Mouse (Mus musculus): ENCODE measurements at regions not wholly inside any gene's neighbourhood (a gene's known extent, or its start where the extent isn't known, plus 50 kb on each side); places are given as distances from the start of the nearest gene placed in this dataset.

DNA sequence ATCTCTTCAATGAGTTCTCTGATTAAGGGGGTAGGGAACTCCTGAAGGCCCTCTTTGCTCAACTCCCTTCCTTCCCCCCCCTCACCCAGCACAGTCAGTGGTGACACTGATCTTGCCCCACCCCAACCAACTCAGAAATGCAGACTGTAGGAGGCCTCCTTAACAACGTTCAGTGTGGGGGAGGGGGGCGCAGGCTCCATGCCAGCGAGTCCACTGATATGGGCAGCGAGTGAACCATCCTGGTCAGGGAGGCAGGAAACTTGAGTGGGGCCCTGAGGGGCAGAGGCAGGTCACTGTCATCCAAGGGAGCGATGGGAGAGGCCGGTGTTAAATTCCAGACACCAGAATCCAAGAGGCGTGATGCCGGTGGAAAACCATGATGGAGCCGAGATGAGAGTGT lies 70.5 kb upstream of the Calm2 start:
- no peak overlapping the region for H3K27ac ChIP-seq (replicated peaks)
- WGBS, result 55% methylated on average over 9 of the region's 9 CpGs
- H3K27me3 ChIP-seq (ENCODE audit: control insufficient read depth, insufficient read depth, low read length), result no peaks in the 10 kb centered on the region
- H3K4me2 ChIP-seq (replicated peaks; ENCODE audit: low read depth), result no peak overlapping the region
- no peaks in the 10 kb centered on the region for H3K9me3 ChIP-seq (ENCODE audit: control insufficient read depth, low read length)
- H3K4me3 ChIP-seq (ENCODE audit: low read depth, low read length), result no peak overlapping the region
- no peaks in the 10 kb centered on the region; the same call in 1 of the 2 replicates for H3K4me1 ChIP-seq (replicated peaks; ENCODE audit: control insufficient read depth, insufficient read depth)
- DNase-seq (ENCODE audit: low spot score) (no peak), ATAC-seq (ENCODE audit: low FRiP score, low TSS enrichment) (no peak)
- H3K9ac ChIP-seq (ENCODE audit: low read length), result no peak overlapping the region
- TF ChIP-seq CTCF (IDR thresholded peaks at IDR 0.05; ENCODE audit: low read depth), result no peak
- no peak for TF ChIP-seq EP300 (optimal IDR thresholded peaks at IDR 0.05)
- H3K36me3 ChIP-seq (ENCODE audit: control insufficient read depth, insufficient read depth, low read length), result no peaks in the 10 kb centered on the region

DNA sequence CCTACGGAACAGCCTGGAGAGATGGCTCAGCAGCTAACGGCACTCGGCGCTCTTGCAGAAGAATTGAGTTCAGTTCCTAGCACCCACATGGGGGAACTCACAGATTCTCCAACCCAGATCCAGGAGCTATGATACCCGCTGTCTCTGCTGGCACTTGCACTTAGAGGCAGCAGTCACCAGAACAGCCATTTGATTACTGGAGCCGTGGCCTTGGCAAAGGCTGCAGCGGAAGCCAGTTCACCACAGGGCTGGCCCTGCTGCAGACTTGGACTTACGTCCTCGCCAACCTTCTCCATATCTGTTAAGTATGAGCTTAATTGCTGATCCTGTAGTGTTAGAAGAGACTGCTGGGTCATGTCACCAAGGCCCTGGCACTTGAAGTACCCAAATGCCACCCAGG lies 72.7 kb upstream of the Calm2 start:
- Histone ChIP-seq H3K4me3 (ENCODE audit: low read depth, low read length) (no peak overlapping the region), H3K27ac (replicated peaks) (no peak overlapping the region), H3K9ac (ENCODE audit: low read length) (no peak overlapping the region), H3K4me1 (replicated peaks; ENCODE audit: control insufficient read depth, insufficient read depth) (peaks cover 4% of the 10 kb centered on the region; the same call in 1 of the 2 replicates), H3K27me3 (ENCODE audit: control insufficient read depth, insufficient read depth, low read length) (no peaks in the 10 kb centered on the region), H3K4me2 (replicated peaks; ENCODE audit: low read depth) (no peak overlapping the region), H3K9me3 (ENCODE audit: control insufficient read depth, low read length) (no peaks in the 10 kb centered on the region), H3K36me3 (ENCODE audit: control insufficient read depth, insufficient read depth, low read length) (no peaks in the 10 kb centered on the region)
- 89% methylated on average over 9 of the region's 9 CpGs for WGBS
- no peak for TF ChIP-seq EP300 (optimal IDR thresholded peaks at IDR 0.05)
- TF ChIP-seq CTCF (IDR thresholded peaks at IDR 0.05; ENCODE audit: low read depth), result no peak
- ATAC-seq (ENCODE audit: low FRiP score, low TSS enrichment) (no peak), DNase-seq (ENCODE audit: low spot score) (no peak)

DNA sequence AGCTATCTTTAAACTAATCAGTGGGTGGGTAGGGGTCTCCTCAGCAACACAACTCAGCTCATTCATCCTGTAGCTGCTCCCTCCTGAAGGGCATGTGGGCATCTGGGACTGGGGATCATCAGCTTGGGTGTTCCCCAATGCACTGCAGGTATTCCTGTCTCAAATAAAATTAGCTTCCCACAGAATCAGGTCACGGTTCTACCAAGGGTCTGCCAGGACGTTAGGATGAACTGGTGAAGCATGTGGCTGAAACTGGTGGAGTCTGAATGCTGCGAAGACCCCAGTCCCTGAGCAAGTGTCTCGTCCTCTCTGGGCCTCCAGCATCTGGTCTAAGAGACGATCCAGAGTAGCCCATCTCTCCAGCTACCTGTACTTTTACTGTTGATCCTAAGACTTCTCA lies 74.1 kb upstream of the Calm2 start:
- Histone ChIP-seq H3K36me3 (ENCODE audit: control insufficient read depth, insufficient read depth, low read length) (no peaks in the 10 kb centered on the region), H3K4me1 (replicated peaks; ENCODE audit: control insufficient read depth, insufficient read depth) (peaks cover 4% of the 10 kb centered on the region; the same call in 1 of the 2 replicates), H3K9ac (ENCODE audit: low read length) (no peak overlapping the region), H3K27me3 (ENCODE audit: control insufficient read depth, insufficient read depth, low read length) (no peaks in the 10 kb centered on the region), H3K4me3 (ENCODE audit: low read depth, low read length) (no peak overlapping the region), H3K9me3 (ENCODE audit: control insufficient read depth, low read length) (no peaks in the 10 kb centered on the region), H3K4me2 (replicated peaks; ENCODE audit: low read depth) (no peak overlapping the region), H3K27ac (replicated peaks) (no peak overlapping the region)
- DNase-seq (ENCODE audit: low spot score) (no peak), ATAC-seq (ENCODE audit: low FRiP score, low TSS enrichment) (no peak)
- 86% methylated on average over 5 of the region's 5 CpGs for WGBS
- no peak for TF ChIP-seq CTCF (IDR thresholded peaks at IDR 0.05; ENCODE audit: low read depth)
- no peak for TF ChIP-seq EP300 (optimal IDR thresholded peaks at IDR 0.05)

DNA sequence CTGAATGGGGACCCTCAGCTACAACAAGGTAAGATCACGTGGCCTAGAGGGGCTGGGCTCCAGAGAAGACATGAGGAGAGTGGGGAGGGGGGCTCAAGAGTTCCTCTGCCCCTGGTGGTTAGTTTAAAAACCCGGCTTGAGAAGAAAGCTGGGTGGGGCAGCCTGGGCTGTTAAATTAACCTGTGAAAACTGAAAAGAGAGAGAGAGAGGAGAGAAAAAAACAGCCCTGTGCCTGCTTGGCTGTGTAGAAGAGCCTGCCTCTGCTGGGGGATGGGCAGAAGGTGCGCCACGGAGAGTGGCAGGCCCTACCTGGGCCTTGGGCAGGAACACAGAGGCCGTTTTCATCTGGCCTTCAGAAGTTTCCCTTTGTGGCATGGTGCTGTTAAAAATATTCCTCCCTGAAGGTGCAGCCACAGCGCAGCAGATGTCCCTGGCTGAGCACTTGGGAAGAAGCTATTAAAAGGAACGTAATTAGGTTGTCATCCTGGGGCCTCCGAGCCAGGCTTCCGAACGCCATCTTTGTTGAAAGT lies 75.0 kb upstream of the Calm2 start:
- Histone ChIP-seq H3K36me3 (ENCODE audit: control insufficient read depth, insufficient read depth, low read length) (no peaks in the 10 kb centered on the region), H3K4me1 (replicated peaks; ENCODE audit: control insufficient read depth, insufficient read depth) (peaks cover 4% of the 10 kb centered on the region; the same call in 1 of the 2 replicates), H3K4me2 (replicated peaks; ENCODE audit: low read depth) (no peak overlapping the region), H3K4me3 (ENCODE audit: low read depth, low read length) (no peak overlapping the region), H3K27ac (replicated peaks) (no peak overlapping the region), H3K9ac (ENCODE audit: low read length) (peak overlapping the region; percentile 13; the same call in 1 of the 2 replicates), H3K9me3 (ENCODE audit: control insufficient read depth, low read length) (no peaks in the 10 kb centered on the region), H3K27me3 (ENCODE audit: control insufficient read depth, insufficient read depth, low read length) (no peaks in the 10 kb centered on the region)
- TF ChIP-seq EP300 (optimal IDR thresholded peaks at IDR 0.05) (no peak), CTCF (IDR thresholded peaks at IDR 0.05; ENCODE audit: low read depth) (no peak)
- peak; percentile 41; the same call in 1 of the 2 replicates for ATAC-seq (ENCODE audit: low FRiP score, low TSS enrichment)
- 38% methylated on average over 10 of the region's 10 CpGs for WGBS
- DNase-seq (ENCODE audit: low spot score), result peak; percentile 67

DNA sequence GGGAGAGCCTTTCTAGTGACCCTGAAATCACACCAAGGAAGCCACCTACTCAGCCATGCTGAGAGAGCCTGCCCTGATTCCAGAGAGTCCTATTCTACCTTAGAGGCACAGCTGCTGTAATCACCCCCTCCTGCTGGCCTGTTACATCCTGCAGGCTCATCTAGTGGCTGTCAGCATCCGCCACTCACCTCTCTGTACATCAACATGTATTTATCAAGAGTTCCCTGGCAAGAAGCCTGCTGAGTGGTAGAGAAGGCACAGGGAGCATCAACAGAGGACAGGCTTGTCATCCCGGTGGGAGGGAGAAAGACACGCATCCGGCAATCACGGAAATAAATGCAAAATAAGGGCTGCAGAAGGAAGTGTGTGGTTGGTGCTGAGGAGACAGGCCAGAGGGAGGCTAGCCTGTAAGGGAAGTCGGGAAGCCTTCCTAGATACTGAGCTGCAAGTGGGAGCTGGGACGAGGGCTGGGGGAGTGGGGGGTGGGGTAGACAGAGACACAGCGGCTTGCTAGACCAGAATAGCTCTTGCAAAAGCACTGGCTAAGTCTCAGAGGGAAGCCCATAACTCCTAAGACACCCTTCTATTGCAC lies 75.9 kb upstream of the Calm2 start:
- Histone ChIP-seq H3K4me3 (ENCODE audit: low read depth, low read length) (no peak overlapping the region), H3K27ac (replicated peaks) (no peak overlapping the region), H3K36me3 (ENCODE audit: control insufficient read depth, insufficient read depth, low read length) (no peaks in the 10 kb centered on the region), H3K9ac (ENCODE audit: low read length) (no peak overlapping the region), H3K27me3 (ENCODE audit: control insufficient read depth, insufficient read depth, low read length) (no peaks in the 10 kb centered on the region), H3K9me3 (ENCODE audit: control insufficient read depth, low read length) (no peaks in the 10 kb centered on the region), H3K4me2 (replicated peaks; ENCODE audit: low read depth) (no peak overlapping the region), H3K4me1 (replicated peaks; ENCODE audit: control insufficient read depth, insufficient read depth) (peaks cover 4% of the 10 kb centered on the region; the same call in 1 of the 2 replicates)
- ATAC-seq (ENCODE audit: low FRiP score, low TSS enrichment) (no peak), DNase-seq (ENCODE audit: low spot score) (no peak)
- 30% methylated on average over 8 of the region's 8 CpGs for WGBS
- TF ChIP-seq CTCF (IDR thresholded peaks at IDR 0.05; ENCODE audit: low read depth) (no peak; the same call in 1 of the 2 replicates), EP300 (optimal IDR thresholded peaks at IDR 0.05) (no peak)

DNA sequence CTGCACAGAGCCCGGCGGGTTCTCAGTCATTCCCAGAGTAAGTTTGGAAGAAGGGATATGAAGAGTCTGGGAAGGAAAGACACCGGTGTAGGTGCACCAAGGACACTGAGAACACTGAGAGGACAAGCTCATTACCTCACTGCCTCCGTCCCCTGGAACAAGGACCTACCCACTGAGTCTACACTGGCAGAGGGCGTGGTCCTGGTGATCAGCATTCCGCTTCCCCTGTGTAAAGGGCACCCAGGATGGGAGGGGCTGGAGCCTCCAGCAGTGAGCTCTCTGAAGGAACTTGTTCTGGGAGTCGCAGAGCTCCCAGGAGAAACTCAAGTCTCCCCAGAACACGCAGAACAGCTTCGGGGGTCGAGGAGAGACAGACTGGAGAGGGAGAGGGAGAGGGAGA lies 76.9 kb upstream of the Calm2 start:
- H3K4me3 ChIP-seq (ENCODE audit: low read depth, low read length), result no peak overlapping the region
- no peak for TF ChIP-seq CTCF (IDR thresholded peaks at IDR 0.05; ENCODE audit: low read depth)
- no peak for TF ChIP-seq EP300 (optimal IDR thresholded peaks at IDR 0.05)
- DNase-seq (ENCODE audit: low spot score), result peak; percentile 88
- no peaks in the 10 kb centered on the region for H3K9me3 ChIP-seq (ENCODE audit: control insufficient read depth, low read length)
- no peak overlapping the region for H3K9ac ChIP-seq (ENCODE audit: low read length)
- peak; percentile 96 for ATAC-seq (ENCODE audit: low FRiP score, low TSS enrichment)
- no peaks in the 10 kb centered on the region for H3K36me3 ChIP-seq (ENCODE audit: control insufficient read depth, insufficient read depth, low read length)
- no peaks in the 10 kb centered on the region for H3K27me3 ChIP-seq (ENCODE audit: control insufficient read depth, insufficient read depth, low read length)
- no peak overlapping the region for H3K4me2 ChIP-seq (replicated peaks; ENCODE audit: low read depth)
- peaks cover 4% of the 10 kb centered on the region; the same call in 1 of the 2 replicates for H3K4me1 ChIP-seq (replicated peaks; ENCODE audit: control insufficient read depth, insufficient read depth)
- 32% methylated on average over 10 of the region's 10 CpGs for WGBS
- H3K27ac ChIP-seq (replicated peaks), result peak overlapping the region; percentile 45
